Mouse (Mus musculus): Measurements from ENCODE around the gene Trim17. TPM values are rescaled to one million over a fixed set of nuclear protein-coding genes. Genes with fewer than 3 reads are reported as not detected.

Gene Trim17
- polyA plus RNA-seq, 1 experiment from 2014 or later = 0.47 TPM

- no peak for ATAC-seq (ENCODE audit: insufficient number of reproducible peaks, insufficient read depth, low FRiP score, low read depth)
- no peak overlapping the region for H3K4me2 ChIP-seq (ENCODE audit: low read length)
- H3K9ac ChIP-seq (ENCODE audit: low read length) = no peak overlapping the region
- no peak overlapping the region for H3K4me3 ChIP-seq (ENCODE audit: control insufficient read depth in 1 of 2, insufficient read depth in 1 of 2, low read depth in 1 of 2, low read length in 2 of 2)
- H3K9me3 ChIP-seq (ENCODE audit: control insufficient read depth, low read length) = no peaks in the 10 kb centered on the region
- no peak overlapping the region for H3K27ac ChIP-seq (replicated peaks in 1 of 2; ENCODE audit: control insufficient read depth in 1 of 2, insufficient read depth in 1 of 2, low read depth in 2 of 2, low read length in 2 of 2)
- 74% methylated on average over 4 of the region's 4 CpGs for WGBS
- H3K27me3 ChIP-seq (ENCODE audit: control insufficient read depth, insufficient read depth, low read length) = no peaks in the 10 kb centered on the region
- H3K4me1 ChIP-seq (ENCODE audit: control insufficient read depth in 2 of 2, insufficient read depth in 2 of 2, low read length in 2 of 2) = peaks cover 3 to 7% of the 10 kb centered on the region in 2 experiments; a peak in 2 of 4 replicates
- H3K36me3 ChIP-seq (ENCODE audit: control insufficient read depth, insufficient read depth, low read length) = peaks cover 56% of the 10 kb centered on the region
Observed at GRCm38 (mm10) chr11:58931576-58931975, 22.9 kb upstream of the Trim17 start.

- WGBS = 2% methylated on average over 13 of the region's 13 CpGs
- no peaks in the 10 kb centered on the region for H3K27me3 ChIP-seq (ENCODE audit: control insufficient read depth, insufficient read depth, low read length)
- ATAC-seq (ENCODE audit: insufficient number of reproducible peaks, insufficient read depth, low FRiP score, low read depth) = no peak
Observed at GRCm38 (mm10) chr11:58937909-58938308, 16.6 kb upstream of the Trim17 start.

DNA sequence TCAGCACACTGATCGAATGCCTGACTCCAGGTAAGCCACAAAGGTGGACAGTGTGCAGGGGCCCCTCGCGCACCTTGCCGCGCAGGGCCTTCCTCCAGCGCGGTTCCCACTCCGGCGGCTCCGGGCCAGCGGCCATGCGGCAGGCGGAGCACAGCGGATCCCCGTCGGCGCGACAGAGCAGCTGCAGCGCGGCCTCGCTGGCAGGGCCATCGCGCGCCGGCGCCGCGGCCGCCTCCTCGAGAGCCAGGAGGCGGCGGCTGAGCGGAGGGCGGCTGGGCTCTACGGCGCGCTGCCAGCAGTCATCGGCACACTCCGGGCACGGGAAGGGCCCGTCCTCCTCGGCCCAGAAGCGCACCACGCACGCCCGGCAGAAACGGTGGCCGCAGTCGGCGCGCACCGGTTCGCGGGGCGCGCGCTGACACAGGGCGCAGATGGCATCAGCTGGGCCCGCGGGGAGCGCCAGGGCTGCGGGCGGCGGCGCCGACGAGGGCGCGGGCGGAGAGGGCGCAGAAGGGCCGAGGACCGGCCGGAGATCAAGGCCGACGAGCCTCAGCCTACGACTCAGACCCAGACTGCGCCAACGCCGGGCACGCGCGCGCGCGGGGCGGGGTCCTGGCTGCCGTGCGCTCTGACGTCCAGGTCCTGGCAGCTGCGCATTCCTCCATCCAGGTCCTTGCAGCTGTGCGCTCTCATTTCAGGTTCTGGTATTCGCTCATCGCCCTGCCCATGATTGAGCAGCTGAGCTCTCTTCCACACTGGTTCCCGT is 16.0 kb upstream of the Trim17 start, which contains the start of gene Rnf187:
Rnf187 (minus strand) TSS at position 595 of the 766 bp plus-strand sequence.
- H3K36me3 ChIP-seq (ENCODE audit: control insufficient read depth, insufficient read depth, low read length) = peaks cover 34% of the 10 kb centered on the region
- H3K27me3 ChIP-seq (ENCODE audit: control insufficient read depth, insufficient read depth, low read length) = peaks cover under 1% of the 10 kb centered on the region; the same call in 1 of the 2 replicates
- H3K27ac ChIP-seq (replicated peaks in 1 of 2; ENCODE audit: control insufficient read depth in 1 of 2, insufficient read depth in 1 of 2, low read depth in 2 of 2, low read length in 2 of 2) = peak within 1 kb of the TSS; percentile 72 to 98
- peak within 1 kb of the TSS; percentile 72 to 93 for H3K4me3 ChIP-seq (ENCODE audit: control insufficient read depth in 1 of 2, insufficient read depth in 1 of 2, low read depth in 1 of 2, low read length in 2 of 2)
- H3K9ac ChIP-seq (ENCODE audit: low read length) = peak within 1 kb of the TSS; percentile 98
- H3K4me2 ChIP-seq (ENCODE audit: low read length) = peak within 1 kb of the TSS; percentile 99
- under 1% methylated on average over 88 of the region's 95 CpGs for WGBS
- H3K9me3 ChIP-seq (ENCODE audit: control insufficient read depth, low read length) = no peaks in the 10 kb centered on the region
- peaks cover 6 to 13% of the 10 kb centered on the region in 2 experiments for H3K4me1 ChIP-seq (ENCODE audit: control insufficient read depth in 2 of 2, insufficient read depth in 2 of 2, low read length in 2 of 2)
- ATAC-seq (ENCODE audit: insufficient number of reproducible peaks, insufficient read depth, low FRiP score, low read depth) = peak; percentile 94

More at GRCm38 (mm10) chr11:58937909-58938308, 16.6 kb upstream of the Trim17 start:
- peak overlapping the region; percentile 98 for H3K9ac ChIP-seq (ENCODE audit: low read length)
- peak overlapping the region; percentile 72 to 93 for H3K4me3 ChIP-seq (ENCODE audit: control insufficient read depth in 1 of 2, insufficient read depth in 1 of 2, low read depth in 1 of 2, low read length in 2 of 2)
- peak overlapping the region; percentile 99 for H3K4me2 ChIP-seq (ENCODE audit: low read length)
- peaks cover 6 to 13% of the 10 kb centered on the region in 2 experiments for H3K4me1 ChIP-seq (ENCODE audit: control insufficient read depth in 2 of 2, insufficient read depth in 2 of 2, low read length in 2 of 2)
- H3K36me3 ChIP-seq (ENCODE audit: control insufficient read depth, insufficient read depth, low read length) = peaks cover 40% of the 10 kb centered on the region
- peak overlapping the region; percentile 72 to 98; a peak in 3 of 4 replicates for H3K27ac ChIP-seq (replicated peaks in 1 of 2; ENCODE audit: control insufficient read depth in 1 of 2, insufficient read depth in 1 of 2, low read depth in 2 of 2, low read length in 2 of 2)
- no peaks in the 10 kb centered on the region for H3K9me3 ChIP-seq (ENCODE audit: control insufficient read depth, low read length)

DNA sequence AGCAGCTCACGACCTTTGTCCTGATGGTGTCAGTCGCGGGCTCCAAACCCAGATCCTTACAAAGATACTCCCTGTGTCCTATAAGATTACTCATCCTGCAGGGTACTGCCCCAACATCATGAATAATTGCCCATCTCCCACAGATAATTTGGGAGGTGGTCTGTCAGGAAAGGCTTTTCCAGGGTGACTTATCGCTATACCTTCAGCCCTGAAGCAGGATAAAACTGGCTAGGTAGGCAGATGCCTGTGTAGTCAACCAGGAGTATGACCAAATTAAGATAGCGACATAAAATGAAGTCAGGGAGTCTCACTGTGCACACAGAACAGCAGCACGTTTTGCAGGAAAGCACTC is 15.4 kb upstream of the Trim17 start:
- Histone ChIP-seq H3K27ac (replicated peaks in 1 of 2; ENCODE audit: control insufficient read depth in 1 of 2, insufficient read depth in 1 of 2, low read depth in 2 of 2, low read length in 2 of 2) (peak overlapping the region; percentile 61 to 98), H3K4me1 (ENCODE audit: control insufficient read depth in 2 of 2, insufficient read depth in 2 of 2, low read length in 2 of 2) (peaks cover 6 to 13% of the 10 kb centered on the region in 2 experiments), H3K4me3 (ENCODE audit: control insufficient read depth in 1 of 2, insufficient read depth in 1 of 2, low read depth in 1 of 2, low read length in 2 of 2) (peak overlapping the region; percentile 72 to 93), H3K27me3 (ENCODE audit: control insufficient read depth, insufficient read depth, low read length) (peaks cover 5% of the 10 kb centered on the region; the same call in 1 of the 2 replicates), H3K36me3 (ENCODE audit: control insufficient read depth, insufficient read depth, low read length) (peaks cover 28% of the 10 kb centered on the region), H3K4me2 (ENCODE audit: low read length) (peak overlapping the region; percentile 99), H3K9me3 (ENCODE audit: control insufficient read depth, low read length) (no peaks in the 10 kb centered on the region), H3K9ac (ENCODE audit: low read length) (peak overlapping the region; percentile 98)
- 18% methylated on average over 6 of the region's 6 CpGs for WGBS
- ATAC-seq (ENCODE audit: insufficient number of reproducible peaks, insufficient read depth, low FRiP score, low read depth) = no peak

DNA sequence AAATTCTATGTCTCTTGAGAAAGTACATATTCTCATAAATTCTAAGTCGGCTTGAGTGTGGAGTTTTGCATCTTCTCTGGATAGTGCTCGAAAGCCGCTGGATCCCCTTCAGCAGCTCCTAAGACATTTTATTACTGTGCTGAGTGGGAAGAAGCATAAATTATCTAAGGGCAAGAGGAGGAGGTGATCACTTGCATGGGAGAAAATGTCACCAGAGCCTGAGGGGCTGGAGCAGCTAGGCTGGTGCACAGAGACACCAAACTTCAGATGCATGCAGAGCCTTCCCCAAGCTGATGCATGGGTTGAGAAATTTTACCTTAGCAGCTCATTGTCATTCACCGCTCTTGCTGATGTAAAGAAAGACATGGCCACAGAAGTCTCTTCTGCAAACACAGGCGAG is 10.3 kb upstream of the Trim17 start:
- no peaks in the 10 kb centered on the region for H3K9me3 ChIP-seq (ENCODE audit: control insufficient read depth, low read length)
- no peak overlapping the region for H3K27ac ChIP-seq (replicated peaks in 1 of 2; ENCODE audit: control insufficient read depth in 1 of 2, insufficient read depth in 1 of 2, low read depth in 2 of 2, low read length in 2 of 2)
- H3K27me3 ChIP-seq (ENCODE audit: control insufficient read depth, insufficient read depth, low read length) = peaks cover 18% of the 10 kb centered on the region
- H3K4me2 ChIP-seq (ENCODE audit: low read length) = no peak overlapping the region
- H3K36me3 ChIP-seq (ENCODE audit: control insufficient read depth, insufficient read depth, low read length) = no peaks in the 10 kb centered on the region
- ATAC-seq (ENCODE audit: insufficient number of reproducible peaks, insufficient read depth, low FRiP score, low read depth) = no peak
- H3K4me3 ChIP-seq (ENCODE audit: control insufficient read depth in 1 of 2, insufficient read depth in 1 of 2, low read depth in 1 of 2, low read length in 2 of 2) = no peak overlapping the region
- H3K4me1 ChIP-seq (ENCODE audit: control insufficient read depth in 2 of 2, insufficient read depth in 2 of 2, low read length in 2 of 2) = peaks cover 3 to 4% of the 10 kb centered on the region in 2 experiments; a peak in 3 of 4 replicates
- H3K9ac ChIP-seq (ENCODE audit: low read length) = no peak overlapping the region
- WGBS = 74% methylated on average over 5 of the region's 5 CpGs

DNA sequence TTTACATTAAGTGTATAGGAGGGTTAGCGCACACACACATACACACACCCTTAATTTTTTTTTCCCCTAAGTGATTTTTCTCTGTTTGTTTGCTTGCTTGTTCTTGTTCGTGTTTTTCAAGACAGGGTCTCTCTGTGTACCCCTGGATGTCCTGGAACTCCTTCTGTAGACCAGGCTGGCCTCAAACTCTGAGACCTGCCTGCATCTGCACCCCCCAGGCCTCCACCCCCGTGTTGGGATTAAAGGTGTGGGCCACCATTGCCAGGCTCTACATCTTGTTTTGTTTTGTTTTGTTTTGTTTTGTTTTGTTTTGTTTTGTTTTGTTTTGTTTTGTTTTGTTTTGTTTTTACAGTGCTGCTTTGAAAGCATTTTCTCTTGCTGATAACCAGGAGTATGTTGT is 7.2 kb upstream of the Trim17 start:
- H3K27me3 ChIP-seq (ENCODE audit: control insufficient read depth, insufficient read depth, low read length) = peaks cover 25% of the 10 kb centered on the region
- H3K9ac ChIP-seq (ENCODE audit: low read length) = no peak overlapping the region
- H3K27ac ChIP-seq (replicated peaks in 1 of 2; ENCODE audit: control insufficient read depth in 1 of 2, insufficient read depth in 1 of 2, low read depth in 2 of 2, low read length in 2 of 2) = no peak overlapping the region
- peaks cover 4% of the 10 kb centered on the region in 2 experiments; a peak in 3 of 4 replicates for H3K4me1 ChIP-seq (ENCODE audit: control insufficient read depth in 2 of 2, insufficient read depth in 2 of 2, low read length in 2 of 2)
- H3K4me3 ChIP-seq (ENCODE audit: control insufficient read depth in 1 of 2, insufficient read depth in 1 of 2, low read depth in 1 of 2, low read length in 2 of 2) = no peak overlapping the region
- ATAC-seq (ENCODE audit: insufficient number of reproducible peaks, insufficient read depth, low FRiP score, low read depth) = no peak
- H3K9me3 ChIP-seq (ENCODE audit: control insufficient read depth, low read length) = no peaks in the 10 kb centered on the region
- no peaks in the 10 kb centered on the region for H3K36me3 ChIP-seq (ENCODE audit: control insufficient read depth, insufficient read depth, low read length)
- 74% methylated on average over 3 of the region's 3 CpGs for WGBS
- H3K4me2 ChIP-seq (ENCODE audit: low read length) = no peak overlapping the region

- Histone ChIP-seq H3K4me3 (ENCODE audit: control insufficient read depth in 1 of 2, insufficient read depth in 1 of 2, low read depth in 1 of 2, low read length in 2 of 2) (peak overlapping the region; percentile 38 to 42), H3K27ac (replicated peaks in 1 of 2; ENCODE audit: control insufficient read depth in 1 of 2, insufficient read depth in 1 of 2, low read depth in 2 of 2, low read length in 2 of 2) (peak overlapping the region; percentile 34 to 65), H3K4me1 (ENCODE audit: control insufficient read depth in 2 of 2, insufficient read depth in 2 of 2, low read length in 2 of 2) (peaks cover 4 to 5% of the 10 kb centered on the region in 2 experiments), H3K36me3 (ENCODE audit: control insufficient read depth, insufficient read depth, low read length) (no peaks in the 10 kb centered on the region), H3K4me2 (ENCODE audit: low read length) (peak overlapping the region; percentile 70), H3K9ac (ENCODE audit: low read length) (peak overlapping the region; percentile 58), H3K9me3 (ENCODE audit: control insufficient read depth, low read length) (no peaks in the 10 kb centered on the region), H3K27me3 (ENCODE audit: control insufficient read depth, insufficient read depth, low read length) (peaks cover 25% of the 10 kb centered on the region)
- WGBS = 18% methylated on average over 23 of the region's 23 CpGs
- ATAC-seq (ENCODE audit: insufficient number of reproducible peaks, insufficient read depth, low FRiP score, low read depth) = no peak
Observed at GRCm38 (mm10) chr11:58947798-58948528, 6.5 kb upstream of the Trim17 start.

Measured in heart, embryonic 14.5 days (tissue).